Mouse (Mus musculus) megakaryocyte-erythroid progenitor cell, adult 5 weeks (primary cell): ENCODE results near the gene Zfp444. TPM values are rescaled to one million over a fixed set of nuclear protein-coding genes. Genes with fewer than 3 reads are reported as not detected.

Source experiments
- polyA plus RNA-seq: library from polyadenylated mRNA; stranded (reverse); fragments of >175 nt; gene quantifications from 2 replicates; pipeline ENCODE4 v1.2.3, GENCODE M21; 2012

Zfp444 gene
- 41.9 and 44.8 TPM in 2 replicates for polyA plus RNA-seq

DNA sequence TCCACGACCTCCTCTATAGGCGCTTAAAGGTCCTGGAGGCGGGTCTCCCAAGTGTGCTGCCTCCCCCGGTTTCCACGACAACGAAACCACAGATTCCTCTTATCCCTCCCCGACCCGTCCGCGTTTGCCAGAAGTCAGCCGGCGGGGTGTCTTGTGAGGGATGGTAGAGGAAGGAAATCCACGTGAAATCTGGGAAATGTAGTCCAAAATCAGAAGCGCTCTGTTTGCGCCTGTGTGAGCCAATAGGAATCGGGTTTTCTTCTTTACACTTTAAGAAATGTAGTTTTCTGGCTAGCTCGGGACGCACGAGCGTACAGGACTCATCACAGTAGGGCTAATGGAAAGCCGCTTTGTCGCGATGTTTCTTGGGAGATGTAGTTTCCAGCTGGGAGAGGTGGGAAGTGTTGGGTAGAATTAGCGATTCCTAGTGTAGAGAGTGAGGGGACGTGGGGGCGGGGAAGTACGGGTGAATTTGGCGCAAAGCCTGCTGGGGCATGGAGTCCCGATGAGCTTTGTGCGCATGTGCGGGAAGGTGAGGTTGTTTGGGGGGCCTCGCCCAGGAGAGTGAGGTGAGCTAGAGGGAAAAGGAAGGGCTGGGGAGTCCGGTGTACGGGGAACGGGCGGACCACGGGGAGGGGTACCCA lies at the start of gene Zfp444:
TSS of gene Zfp444 (plus strand) at position 221 of the 644 bp plus-strand sequence.

DNA sequence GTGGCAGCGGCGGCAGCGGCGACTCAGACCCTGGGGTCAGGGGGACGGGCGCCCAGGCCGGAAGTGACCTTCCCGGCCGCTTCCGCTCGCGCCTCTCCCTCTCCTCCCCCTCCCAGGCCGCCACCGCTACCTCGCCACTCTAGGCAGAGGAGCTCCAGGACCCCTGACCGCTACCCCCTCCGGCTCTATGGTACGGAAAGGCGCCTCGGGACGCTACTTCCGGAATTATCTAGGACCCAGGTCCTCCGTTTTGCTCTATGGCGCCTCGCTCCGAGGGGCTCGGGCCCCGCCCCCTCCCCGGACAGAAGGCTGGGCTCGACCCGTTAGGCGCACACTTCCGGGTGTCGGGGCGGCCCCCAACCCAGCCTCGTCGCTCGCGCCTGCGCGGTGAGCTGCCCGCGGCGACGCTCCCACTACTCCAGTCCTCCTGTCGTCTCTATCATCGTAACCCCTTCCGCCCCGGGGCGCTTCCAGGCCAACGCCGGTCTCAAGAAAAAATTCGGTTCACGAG lies 16.1 kb upstream of the Zfp444 start, which contains the start of gene Zfp787:
TSS of gene Zfp787 (minus strand) at position 97 of the 511 bp plus-strand sequence.

DNA sequence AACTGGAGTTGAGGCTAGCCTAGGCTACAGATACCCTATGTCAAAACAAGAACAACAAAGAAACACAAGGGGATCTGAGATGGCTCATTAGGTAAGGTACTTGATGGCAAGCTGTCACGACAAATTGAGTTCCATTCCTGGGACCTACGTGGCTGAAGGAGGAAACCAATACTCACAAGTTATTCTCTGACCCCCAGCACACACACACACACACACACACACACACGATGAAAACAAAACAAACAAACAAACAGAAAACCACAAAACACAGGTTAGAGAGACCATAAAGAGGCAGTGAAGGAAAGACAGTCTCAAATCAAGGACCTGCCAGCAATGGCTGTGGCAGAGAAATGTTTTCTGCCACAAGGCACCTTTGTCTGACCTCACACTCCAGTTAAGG lies 24.8 kb downstream of the Zfp444 start, which contains the start of gene Galp:
TSS of gene Galp (plus strand) at position 301 of the 400 bp plus-strand sequence.

DNA sequence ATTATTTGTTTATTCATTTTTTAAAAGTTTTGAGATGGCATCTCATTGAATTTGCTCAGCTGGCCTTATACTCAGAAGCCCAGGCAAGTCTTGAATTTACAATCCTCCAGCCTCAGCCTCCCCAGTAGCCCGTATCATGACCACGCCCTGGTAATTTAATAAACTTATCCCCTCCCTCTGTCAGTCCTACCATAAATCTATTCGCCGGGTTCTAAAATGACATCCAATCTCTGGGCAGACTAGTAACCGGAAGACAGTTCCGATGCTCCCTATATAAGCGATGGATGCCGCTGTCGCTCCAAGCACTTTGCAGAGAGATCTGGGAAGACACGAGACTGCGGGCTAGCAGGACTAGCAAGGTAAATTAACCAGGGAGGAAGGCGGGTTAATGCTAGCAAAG lies 50.0 kb downstream of the Zfp444 start, which contains the start of gene Zscan5b:
TSS of gene Zscan5b (plus strand) at position 301 of the 400 bp plus-strand sequence.

Other genes with a start within 250 kb of the Zfp444 start
- gene Vmn1r65, start 161.2 kb upstream of the Zfp444 start, polyA plus RNA-seq = not detected in 2 replicates
- not detected in 2 replicates for gene Nlrp4c, start 127.1 kb upstream of the Zfp444 start, polyA plus RNA-seq
- 47.7 and 54.4 TPM in 2 replicates for gene Zfp787, start 16.2 kb upstream of the Zfp444 start, polyA plus RNA-seq
- gene Galp, start 24.9 kb downstream of the Zfp444 start, polyA plus RNA-seq = not detected in 2 replicates
- not detected in 2 replicates for gene Zscan5b, start 50.1 kb downstream of the Zfp444 start, polyA plus RNA-seq
- gene Epp13, start 80.5 kb downstream of the Zfp444 start, polyA plus RNA-seq = not detected in 2 replicates
- gene Zfp667, start 114.4 kb downstream of the Zfp444 start, polyA plus RNA-seq = 0.19 and 0.44 TPM in 2 replicates
- 1.9 and 2.0 TPM in 2 replicates for gene Zfp583, start 159.1 kb downstream of the Zfp444 start, polyA plus RNA-seq
- gene Gm3854, start 171.5 kb downstream of the Zfp444 start, polyA plus RNA-seq = not detected in 2 replicates
- gene Zfp78, start 191.1 kb downstream of the Zfp444 start, polyA plus RNA-seq = 0.02 and 0.08 TPM in 2 replicates
- gene Zfp28, start 211.1 kb downstream of the Zfp444 start, polyA plus RNA-seq = 0.83 and 1.3 TPM in 2 replicates
- not detected in 2 replicates for gene Smim17, start 226.5 kb downstream of the Zfp444 start, polyA plus RNA-seq
- gene Gm20715, start 238.1 kb downstream of the Zfp444 start, polyA plus RNA-seq = not detected in 2 replicates